Mouse (Mus musculus) heart, postnatal 36 days (tissue): ENCODE data around the gene Fas. TPM values are rescaled to one million over a fixed set of nuclear protein-coding genes. Genes with fewer than 3 reads are reported as not detected.
A peak's percentile ranks its signal among the peaks of the same experiment; 100 is the strongest.

Experiments
- DNase-seq, 2 experiments: peaks; one replicate each; pipeline ENCODE4 v3.0.0; 2021 to 2022
- intact Hi-C: fragments of 180-260 bp; cut with DNase I; formaldehyde crosslinking; loops from one replicate; pipeline ENCODE4 v1.15.1; 2025
- total RNA-seq, 2 experiments: library from RNA; stranded (reverse); gene quantifications; 2 replicates each; pipeline ENCODE4 v1.2.3; 2021

Fas gene
- total RNA-seq, 2 experiments from 2014 or later, result 15.0 to 15.7 TPM

- DNase-seq, result no peak
- intact Hi-C loops, result no loop called here
These were observed 12.4 kb upstream of the Fas start for GRCm38 (mm10) chr19:34278078-34278477.

DNA sequence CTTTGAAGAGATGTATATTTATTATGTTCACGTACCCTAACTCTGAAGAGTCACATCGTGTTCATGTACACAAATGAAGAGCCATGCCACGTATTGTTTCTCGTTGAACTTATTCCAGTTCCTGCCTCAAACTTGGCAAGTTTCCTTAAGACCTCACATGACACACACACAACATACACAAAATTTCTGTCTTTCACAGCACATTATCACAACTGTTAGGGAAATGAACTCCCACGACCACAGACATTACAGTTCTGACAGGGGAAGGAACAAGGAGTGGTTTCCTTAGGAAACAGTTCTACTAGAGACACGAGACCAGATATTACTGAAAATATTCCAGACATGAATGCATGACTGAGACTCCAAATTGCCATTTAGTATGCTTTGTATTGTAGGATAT, 6.9 kb upstream of the Fas start:
- DNase-seq, result no peak

DNA sequence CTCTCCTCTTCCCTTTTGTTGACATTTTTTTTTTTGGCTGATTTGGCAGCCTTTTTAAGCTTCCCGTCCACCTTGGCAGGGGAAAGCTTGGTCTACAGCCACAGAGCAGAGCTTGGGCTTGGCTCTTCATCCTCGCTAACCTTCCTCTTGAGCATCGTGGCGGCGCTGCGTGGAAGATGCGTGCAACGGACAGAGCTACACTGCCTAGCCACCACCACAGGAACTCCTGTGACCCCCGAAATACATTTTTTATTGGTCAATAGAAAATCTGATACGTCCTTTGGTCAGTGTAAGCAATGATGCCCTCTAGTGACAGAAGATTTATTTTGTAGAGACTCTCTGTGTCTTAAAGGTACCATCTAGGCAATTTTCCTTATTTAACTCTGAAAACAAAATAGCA, 6.1 kb upstream of the Fas start:
- intact Hi-C loops, result loop anchor here (1.0 kb wide), 1 partner anchor 40 kb away; no protein-coding TSS in a partner anchor
- DNase-seq, result peak; percentile 28 to 51

More for the DNA sequence above, 6.9 kb upstream of the Fas start:
- intact Hi-C loops, result loop anchor here (1.0 kb wide), 1 partner anchor 39 kb away; no protein-coding TSS in a partner anchor

DNA sequence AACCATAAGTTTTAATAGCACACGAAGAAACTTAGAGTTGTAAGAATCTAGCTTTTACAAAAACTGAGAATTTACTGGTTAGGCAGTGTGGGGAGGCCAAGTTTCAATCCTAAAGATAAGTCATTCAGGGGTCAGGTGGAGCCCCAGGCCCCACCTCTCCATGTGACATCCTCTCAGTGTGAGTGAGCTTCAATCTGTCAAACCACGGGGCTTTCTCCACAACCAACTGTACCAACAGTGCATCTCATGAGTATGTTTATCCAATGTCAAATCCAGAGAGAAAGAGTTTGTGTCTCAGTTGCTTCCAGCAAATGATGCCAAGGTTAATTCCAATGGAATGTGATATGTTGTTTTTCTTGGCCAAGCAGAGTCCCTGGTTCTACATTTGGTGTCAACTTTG, 5.6 kb upstream of the Fas start:
- intact Hi-C loops, result loop anchor here (1.0 to 5.0 kb wide), 2 partner anchors 41 to 42 kb away; no protein-coding TSS in a partner anchor
- DNase-seq, result no peak

- DNase-seq, result no peak
- intact Hi-C loops, result loop anchor here (5.0 kb wide), 1 partner anchor 40 kb away; no protein-coding TSS in a partner anchor
These were observed 3.2 kb upstream of the Fas start for GRCm38 (mm10) chr19:34287221-34287620.

GRCm38 (mm10) chr19:34287656-34288415, 2.6 kb upstream of the Fas start:
- no peak for DNase-seq
- intact Hi-C loops, result loop anchor here (5.0 kb wide), 1 partner anchor 39 kb away; no protein-coding TSS in a partner anchor

GRCm38 (mm10) chr19:34288696-34289095, 1.8 kb upstream of the Fas start:
- no peak for DNase-seq
- intact Hi-C loops, result loop anchor here (5.0 kb wide), 1 partner anchor 39 kb away; no protein-coding TSS in a partner anchor

DNA sequence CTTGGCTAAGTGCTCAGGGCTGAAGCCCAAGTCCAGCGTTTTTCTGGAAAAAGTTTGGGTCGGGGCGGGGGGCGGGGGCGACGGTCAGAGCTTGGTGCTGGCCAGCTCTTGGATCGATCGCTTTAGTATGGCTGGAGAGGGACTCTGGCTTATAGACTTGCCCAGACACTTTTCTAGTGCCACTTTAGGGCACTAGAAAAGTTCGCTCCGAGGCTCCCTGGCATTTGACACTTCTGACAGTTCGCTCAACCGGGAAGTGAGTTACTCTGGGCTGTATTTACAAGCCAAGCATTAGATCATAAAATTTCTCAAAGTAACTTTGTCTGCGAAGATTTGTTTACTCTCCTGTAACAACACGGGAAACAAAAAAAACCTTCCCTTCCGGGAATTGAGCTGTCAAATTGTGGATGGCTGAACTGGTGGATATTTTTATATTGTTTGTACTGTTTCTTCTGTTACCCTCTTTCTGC, 441 bp downstream of the Fas start:
- intact Hi-C loops, result no loop called here
- no peak for DNase-seq

GRCm38 (mm10) chr19:34291379-34291778, 913 bp downstream of the Fas start:
- intact Hi-C loops, result no loop called here
- DNase-seq, result peak in 1 of 2 experiments; percentile 44

- intact Hi-C loops, result no loop called here
- DNase-seq, result no peak
These were observed 1.5 kb downstream of the Fas start for GRCm38 (mm10) chr19:34291956-34292355.

GRCm38 (mm10) chr19:34292701-34293100, 2.2 kb downstream of the Fas start:
- intact Hi-C loops, result no loop called here
- DNase-seq, result no peak

- DNase-seq, result no peak
- intact Hi-C loops, result no loop called here
These were observed 3.0 kb downstream of the Fas start for GRCm38 (mm10) chr19:34293376-34293947.

GRCm38 (mm10) chr19:34295442-34295841, 5.0 kb downstream of the Fas start:
- intact Hi-C loops, result no loop called here
- no peak for DNase-seq

- no peak for DNase-seq
- intact Hi-C loops, result no loop called here
These were observed 8.1 kb downstream of the Fas start for GRCm38 (mm10) chr19:34298531-34298930.

GRCm38 (mm10) chr19:34299229-34299628, 8.8 kb downstream of the Fas start:
- no peak for DNase-seq
- intact Hi-C loops, result no loop called here

- no peak for DNase-seq
- intact Hi-C loops, result no loop called here
These were observed 10.0 kb downstream of the Fas start for GRCm38 (mm10) chr19:34300430-34300829.

DNA sequence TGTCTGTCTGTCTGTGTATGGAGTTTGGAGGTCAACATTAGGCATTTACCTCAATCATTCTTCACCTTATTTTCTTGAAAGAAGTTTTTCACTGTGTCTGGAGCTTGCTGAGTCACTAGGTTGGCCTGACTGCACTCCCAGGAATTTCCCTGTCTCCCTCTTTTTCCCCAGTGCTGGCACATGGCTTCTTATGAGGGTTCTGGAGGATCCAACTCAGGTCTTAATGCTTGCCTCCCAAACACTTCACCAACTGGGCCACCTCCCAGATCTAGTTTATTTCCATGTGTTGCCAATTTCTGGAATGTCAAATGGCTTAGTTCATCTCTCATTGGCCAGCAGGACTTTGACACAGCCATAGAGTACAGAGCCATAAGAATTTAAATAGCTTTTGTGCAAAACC, 14.5 kb downstream of the Fas start:
- no peak for DNase-seq
- intact Hi-C loops, result no loop called here

GRCm38 (mm10) chr19:34306794-34307193, 16.3 kb downstream of the Fas start:
- intact Hi-C loops, result no loop called here
- no peak for DNase-seq

- no peak for DNase-seq
- intact Hi-C loops, result no loop called here
These were observed 21.8 kb downstream of the Fas start for GRCm38 (mm10) chr19:34312151-34312728.

GRCm38 (mm10) chr19:34328051-34328450, 37.6 kb downstream of the Fas start:
- intact Hi-C loops, result loop anchor here (5.0 kb wide), 1 partner anchor 41 kb away; no protein-coding TSS in a partner anchor
- DNase-seq, result no peak

GRCm38 (mm10) chr19:34334300-34334699, 43.8 kb downstream of the Fas start:
- intact Hi-C loops, result loop anchor here (1.0 to 2.0 kb wide), 4 partner anchors 90 to 303 kb away; no protein-coding TSS in a partner anchor
- DNase-seq, result peak; percentile 72 to 81
